ENCODE assay signal across 24 mouse cellular contexts in the genomic region with DNA sequence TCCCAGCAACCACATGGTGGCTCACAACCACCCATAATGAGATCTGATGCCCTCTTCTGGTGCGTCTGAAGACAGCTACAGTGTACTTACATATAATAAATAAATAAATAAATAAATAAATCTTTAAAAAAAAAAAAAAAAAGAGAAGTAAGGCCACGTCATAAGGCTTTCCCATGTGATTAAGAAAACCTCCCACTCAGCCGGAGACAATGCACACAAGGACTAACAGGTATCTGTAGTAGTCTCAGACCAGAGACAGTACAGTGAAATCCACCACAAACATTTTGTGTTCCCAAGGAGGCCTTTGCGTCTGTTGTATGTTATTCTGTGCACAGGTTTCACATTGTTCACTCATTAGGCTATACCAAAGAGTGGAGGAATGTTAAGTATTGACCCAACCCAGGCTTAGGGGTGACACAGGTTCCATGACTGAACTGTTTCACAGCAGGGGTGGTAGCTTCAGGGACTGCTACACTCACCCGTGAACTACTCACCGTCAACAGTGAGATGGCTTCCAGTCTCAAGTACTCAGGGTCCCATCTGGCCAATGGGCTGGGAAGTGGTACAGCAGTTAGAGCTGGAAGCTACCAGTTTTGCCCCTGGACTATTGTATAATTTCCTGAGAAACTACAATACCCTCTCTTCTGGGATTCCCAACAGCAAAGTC. TPM values are rescaled to one million over a fixed set of nuclear protein-coding genes. Genes with fewer than 3 reads are reported as not detected.
DNase-seq lines count a peak whose midpoint lies in the region; ATAC-seq and TF ChIP-seq lines count a peak whose summit lies in the region.
"Had no signal": no experiment of that assay in that cellular context is flagged by ENCODE, and none has a peak within 500 bp of the region (broad histone marks: within the 10 kb centered on the region; RNA-seq: fewer than 3 reads in every experiment).

No protein-coding gene starts in this region.

- H3K36me3 ChIP-seq in myocyte (ENCODE audit: control insufficient read depth, insufficient read depth) = peaks cover 38% of the 10 kb centered on the region

- DNase-seq in A20 (ENCODE audit: low read depth, low spot score) (peak; percentile 19), ES-CJ7 (ENCODE audit: low read depth, low spot score) (peak; percentile 72), ZHBTc4 (ENCODE audit: low read depth, low spot score) (peak; percentile 89)
- no peak for DNase-seq in urinary bladder, postnatal 36 days (ENCODE audit: low spot score in 2 of 2)
- DNase-seq in embryo, embryonic 11 days = no peak
- DNase-seq: adrenal gland, adult 8-10 months; adrenal gland, postnatal 36 days; cerebellum, adult 11 months; cerebellum, adult 9-10 months; cerebellum, postnatal 25 days; forebrain, postnatal 0 days; gastrocnemius, postnatal 14 days; heart, postnatal 10 days; heart, postnatal 4 days had no signal

- H3K4me3 ChIP-seq in myocyte = no peak overlapping the region
- H3K4me3 ChIP-seq: embryonic facial prominence, embryonic 13.5 days; forebrain, embryonic 13.5 days; heart, embryonic 13.5 days; hindbrain, embryonic 12.5 days had no signal

- H3K27me3 ChIP-seq in myocyte (ENCODE audit: control insufficient read depth, insufficient read depth, insufficient read length) = no peaks in the 10 kb centered on the region
- H3K27me3 ChIP-seq: embryonic facial prominence, embryonic 13.5 days; forebrain, embryonic 13.5 days; heart, embryonic 13.5 days; hindbrain, embryonic 12.5 days; Patski had no signal

- peaks cover 7% of the 10 kb centered on the region for H3K79me2 ChIP-seq in myocyte (ENCODE audit: control insufficient read depth, insufficient read depth)

- TF ChIP-seq POLR2A in myocyte (IDR thresholded peaks at IDR 0.05; ENCODE audit: insufficient read length, low read depth) = no peak

- H3ac ChIP-seq in myocyte (ENCODE audit: control insufficient read depth, insufficient read length) = no peak overlapping the region

- H3K4me2 ChIP-seq in myocyte (ENCODE audit: low read depth) = no peak overlapping the region
- H3K4me2 ChIP-seq: embryonic facial prominence, embryonic 13.5 days; forebrain, embryonic 13.5 days; heart, embryonic 13.5 days; hindbrain, embryonic 12.5 days had no signal

- no peak for ATAC-seq in megakaryocyte progenitor cell, adult 5-6 weeks (replicated peaks; ENCODE audit: poor library complexity)
- ATAC-seq: forebrain, embryonic 13.5 days; forebrain, postnatal 0 days; hindbrain, embryonic 16.5 days; inflammation-experienced regulatory T-cells, adult 6 months; intestine, postnatal 0 days; Patski had no signal

TF ChIP-seq in myocyte, 11 proteins besides CTCF, POLR2A, EP300 and RAD21:
- TF ChIP-seq POLR2AphosphoS2 (IDR thresholded peaks at IDR 0.05; ENCODE audit: insufficient read length, low read depth) (peak; percentile 71), TCF3 (IDR thresholded peaks at IDR 0.05; ENCODE audit: insufficient read length, low read depth) (no peak)

RNA-seq across cellular contexts. Expression of a gene that starts 11.9 kb away (rescaled TPM):
- 1.7 TPM for polyA plus RNA-seq in myocyte (2012; fragmentation: generic; extraction: Trizol)
- total RNA-seq in megakaryocyte progenitor cell, adult 5-6 weeks (2015) = 25.8 and 26.6 TPM in 2 replicates
- 36.6 and 47.5 TPM in 2 replicates for total RNA-seq in megakaryocyte progenitor cell, adult 5-6 weeks (2017)

RNA-seq across cellular contexts. Expression of a gene that starts 29.5 kb away (rescaled TPM):
- 210 TPM for polyA plus RNA-seq in myocyte (2012; fragmentation: generic; extraction: Trizol)
- total RNA-seq in megakaryocyte progenitor cell, adult 5-6 weeks (2015) = 402 and 411 TPM in 2 replicates
- 408 and 433 TPM in 2 replicates for total RNA-seq in megakaryocyte progenitor cell, adult 5-6 weeks (2017)

Comparison
In these comparisons a context has a peak if more than half of its experiments do, and no peak if none do; other contexts are left out.
1. DNase-seq: peak in A20 (single experiment), ES-CJ7 (single experiment) and ZHBTc4 (single experiment); none in urinary bladder, postnatal 36 days (0 of 2) and embryo, embryonic 11 days (single experiment).